Mouse (Mus musculus) erythroblast, embryonic 14.5 days (primary cell): ENCODE data around the gene Gbx1.

Experiments used
- GATA1 ChIP-seq: IDR thresholded peaks from 2 replicates; pipeline ENCODE4 v1.6.1; 2012; ENCODE audit warnings: low read length, inconsistent platforms, mixed read lengths
- TAL1 ChIP-seq: IDR thresholded peaks from 3 replicates; pipeline ENCODE4 v1.6.1; 2012; ENCODE audit warnings: low read length, inconsistent platforms, mixed read lengths

DNA sequence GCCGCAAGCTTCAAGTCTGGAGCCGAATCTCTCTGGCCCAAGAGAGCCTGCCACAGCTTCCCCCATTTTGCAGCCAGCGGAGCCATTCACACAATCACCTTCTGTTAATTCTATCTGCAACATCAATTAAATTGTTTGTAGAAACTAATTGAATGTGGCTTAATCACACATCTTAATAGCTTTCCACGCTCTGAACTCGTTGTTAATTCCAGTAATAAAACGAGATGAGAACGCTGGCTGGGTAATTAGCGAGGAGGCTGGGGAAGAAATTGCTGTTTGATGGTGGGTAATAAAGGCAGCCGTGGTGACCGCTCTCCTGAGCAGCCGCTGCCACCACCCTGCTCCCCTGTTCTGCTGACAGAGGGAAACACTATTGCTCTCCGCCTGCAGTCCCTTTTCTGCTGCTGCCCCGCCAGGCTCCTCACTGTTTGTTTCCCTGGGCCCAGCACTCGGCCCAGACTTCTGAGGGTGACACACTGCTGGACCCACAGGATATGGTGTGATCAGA is 36.5 kb downstream of the Gbx1 start:
- TF ChIP-seq TAL1 (no peak), GATA1 (no peak)
